Mouse (Mus musculus) limb, embryonic 10.5 days (tissue): ENCODE measurements around the gene Rmnd5b. TPM values are rescaled to one million over a fixed set of nuclear protein-coding genes. Genes with fewer than 3 reads are reported as not detected.

ENCODE experiments used
- DNase-seq: peaks from one replicate; pipeline ENCODE4 v3.0.0-alpha.2; 2017; ENCODE audit warnings: low spot score
- H3K27ac ChIP-seq: fragments of 300-500 bp; sonication (generic); 2 replicates; pipeline ENCODE4 v1.5.1; 2016; ENCODE audit warnings: mild to moderate bottlenecking
- H3K27me3 ChIP-seq: fragments of 300-500 bp; sonication (generic); 2 replicates; pipeline ENCODE4 v1.6.1; 2016; ENCODE audit warnings: low read depth, mild to moderate bottlenecking; ENCODE audit not compliant: poor library complexity, severe bottlenecking
- H3K36me3 ChIP-seq: fragments of 300-500 bp; sonication (generic); 2 replicates; pipeline ENCODE4 v1.6.1; 2016; ENCODE audit warnings: mild to moderate bottlenecking, moderate library complexity
- H3K4me1 ChIP-seq: fragments of 300-500 bp; sonication (generic); 2 replicates; pipeline ENCODE4 v1.6.1; 2016
- H3K4me3 ChIP-seq: fragments of 300-500 bp; sonication (generic); 2 replicates; pipeline ENCODE4 v1.5.1; 2016; ENCODE audit warnings: mild to moderate bottlenecking, moderate library complexity
- H3K9me3 ChIP-seq: fragments of 300-500 bp; sonication (generic); replicated peaks from 2 replicates; pipeline ENCODE4 v1.6.1; 2016; ENCODE audit warnings: mild to moderate bottlenecking
- WGBS: fragments of 180-500 bp; shearing (Covaris S2); methylation state at CpG from one replicate; pipeline ENCODE4 v1.1.7; 2016; 5-methylcytosine and 5-hydroxymethylcytosine counted together
- polyA plus RNA-seq: library from polyadenylated mRNA; unstranded; fragments of >200 nt; fragmentation: Nextera tagmentation; extraction: Ambion mirVana; gene quantifications from 2 replicates; pipeline ENCODE4 v1.2.1, GENCODE M21; 2016

Rmnd5b gene
- polyA plus RNA-seq, 1 experiment from 2014 or later: 37.1 TPM

GRCm38 (mm10) chr11:51593849-51594248 is 41.8 kb downstream of the Rmnd5b start:
- no peak overlapping the region for H3K4me3 ChIP-seq
- DNase-seq: no peak
- 90% methylated on average over 6 of the region's 6 CpGs for WGBS
- no peaks in the 10 kb centered on the region for H3K9me3 ChIP-seq
- H3K4me1 ChIP-seq: no peaks in the 10 kb centered on the region
- H3K27me3 ChIP-seq: no peaks in the 10 kb centered on the region
- H3K36me3 ChIP-seq: peaks cover 100% of the 10 kb centered on the region
- H3K27ac ChIP-seq: no peak overlapping the region

GRCm38 (mm10) chr11:51593368-51593767 is 42.3 kb downstream of the Rmnd5b start:
- H3K27me3 ChIP-seq: no peaks in the 10 kb centered on the region
- peaks cover 100% of the 10 kb centered on the region for H3K36me3 ChIP-seq
- no peak overlapping the region for H3K27ac ChIP-seq
- H3K4me1 ChIP-seq: no peaks in the 10 kb centered on the region
- no peak overlapping the region for H3K4me3 ChIP-seq
- DNase-seq: no peak
- WGBS: 96% methylated on average over 4 of the region's 4 CpGs
- H3K9me3 ChIP-seq: no peaks in the 10 kb centered on the region

- no peak for DNase-seq
- H3K4me1 ChIP-seq: no peaks in the 10 kb centered on the region
- H3K27ac ChIP-seq: no peak overlapping the region
- peaks cover 100% of the 10 kb centered on the region for H3K36me3 ChIP-seq
- WGBS: 92% methylated on average over 7 of the region's 7 CpGs
- no peak overlapping the region for H3K4me3 ChIP-seq
- no peaks in the 10 kb centered on the region for H3K27me3 ChIP-seq
- no peaks in the 10 kb centered on the region for H3K9me3 ChIP-seq
Observed at GRCm38 (mm10) chr11:51591915-51592314, 43.8 kb downstream of the Rmnd5b start.

- Histone ChIP-seq H3K27me3 (no peaks in the 10 kb centered on the region), H3K4me1 (no peaks in the 10 kb centered on the region), H3K36me3 (peaks cover 100% of the 10 kb centered on the region), H3K27ac (no peak overlapping the region), H3K4me3 (no peak overlapping the region), H3K9me3 (no peaks in the 10 kb centered on the region)
- WGBS: 84% methylated on average over 7 of the region's 7 CpGs
- no peak for DNase-seq
Observed at GRCm38 (mm10) chr11:51591168-51591567, 44.5 kb downstream of the Rmnd5b start.

DNA sequence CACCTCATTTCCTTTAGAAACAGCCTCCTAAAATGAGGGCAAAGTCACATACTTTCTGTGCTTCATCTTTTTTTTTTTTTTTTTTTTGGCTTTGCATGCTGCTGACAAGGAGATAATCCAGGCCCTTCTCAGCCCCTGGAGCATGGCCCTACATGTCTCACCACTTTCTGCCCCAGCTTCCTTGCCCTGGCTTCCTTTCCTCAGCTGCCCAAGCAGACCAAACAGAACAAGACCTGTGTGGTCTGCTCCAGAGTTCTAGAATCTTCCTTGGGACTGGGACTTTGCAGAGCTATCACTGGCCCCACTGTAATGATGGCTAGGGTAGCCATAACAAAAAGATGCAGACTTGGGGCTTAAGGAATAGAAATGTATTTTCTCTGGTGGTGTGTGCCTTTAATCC is 45.7 kb downstream of the Rmnd5b start:
- DNase-seq: no peak
- Histone ChIP-seq H3K27me3 (no peaks in the 10 kb centered on the region), H3K9me3 (no peaks in the 10 kb centered on the region), H3K36me3 (peaks cover 95% of the 10 kb centered on the region), H3K27ac (no peak overlapping the region), H3K4me3 (no peak overlapping the region), H3K4me1 (peaks cover 11% of the 10 kb centered on the region)

GRCm38 (mm10) chr11:51588833-51589232 is 46.9 kb downstream of the Rmnd5b start:
- H3K4me1 ChIP-seq: peaks cover 23% of the 10 kb centered on the region
- DNase-seq: no peak
- 95% methylated on average over 3 of the region's 3 CpGs for WGBS
- peaks cover 84% of the 10 kb centered on the region for H3K36me3 ChIP-seq
- H3K9me3 ChIP-seq: no peaks in the 10 kb centered on the region
- no peak overlapping the region for H3K27ac ChIP-seq
- no peaks in the 10 kb centered on the region for H3K27me3 ChIP-seq
- H3K4me3 ChIP-seq: no peak overlapping the region

GRCm38 (mm10) chr11:51587059-51587458 is 48.6 kb downstream of the Rmnd5b start:
- Histone ChIP-seq H3K27ac (no peak overlapping the region), H3K4me3 (no peak overlapping the region), H3K27me3 (no peaks in the 10 kb centered on the region), H3K36me3 (peaks cover 66% of the 10 kb centered on the region), H3K9me3 (no peaks in the 10 kb centered on the region), H3K4me1 (peaks cover 38% of the 10 kb centered on the region)
- 93% methylated on average over 1 of the region's 1 CpGs for WGBS
- DNase-seq: no peak

- no peaks in the 10 kb centered on the region for H3K9me3 ChIP-seq
- H3K36me3 ChIP-seq: peaks cover 59% of the 10 kb centered on the region
- DNase-seq: no peak
- peaks cover 39% of the 10 kb centered on the region for H3K4me1 ChIP-seq
- WGBS: 92% methylated on average over 13 of the region's 13 CpGs
- H3K4me3 ChIP-seq: no peak overlapping the region
- H3K27ac ChIP-seq: no peak overlapping the region
- H3K27me3 ChIP-seq: no peaks in the 10 kb centered on the region
Observed at GRCm38 (mm10) chr11:51586411-51586810, 49.3 kb downstream of the Rmnd5b start.

GRCm38 (mm10) chr11:51585608-51586252 is 50.0 kb downstream of the Rmnd5b start:
- H3K27me3 ChIP-seq: no peaks in the 10 kb centered on the region
- WGBS: 74% methylated on average over 8 of the region's 8 CpGs
- peaks cover 39% of the 10 kb centered on the region for H3K4me1 ChIP-seq
- H3K36me3 ChIP-seq: peaks cover 53% of the 10 kb centered on the region
- peak overlapping the region; percentile 71 for H3K4me3 ChIP-seq
- H3K9me3 ChIP-seq: no peaks in the 10 kb centered on the region
- H3K27ac ChIP-seq: peak overlapping the region; percentile 94
- no peak for DNase-seq

GRCm38 (mm10) chr11:51584431-51585248 is 51.1 kb downstream of the Rmnd5b start, which contains the start of gene Phykpl:
Phykpl (plus strand) TSS chr11:51584757.
- Histone ChIP-seq H3K4me3 (peak within 1 kb of the TSS; percentile 71), H3K36me3 (peaks cover 47% of the 10 kb centered on the region), H3K4me1 (peaks cover 39% of the 10 kb centered on the region), H3K27ac (peak within 1 kb of the TSS; percentile 94), H3K27me3 (no peaks in the 10 kb centered on the region), H3K9me3 (no peaks in the 10 kb centered on the region)
- under 1% methylated on average over 59 of the region's 59 CpGs for WGBS
- peak; percentile 96 for DNase-seq

DNA sequence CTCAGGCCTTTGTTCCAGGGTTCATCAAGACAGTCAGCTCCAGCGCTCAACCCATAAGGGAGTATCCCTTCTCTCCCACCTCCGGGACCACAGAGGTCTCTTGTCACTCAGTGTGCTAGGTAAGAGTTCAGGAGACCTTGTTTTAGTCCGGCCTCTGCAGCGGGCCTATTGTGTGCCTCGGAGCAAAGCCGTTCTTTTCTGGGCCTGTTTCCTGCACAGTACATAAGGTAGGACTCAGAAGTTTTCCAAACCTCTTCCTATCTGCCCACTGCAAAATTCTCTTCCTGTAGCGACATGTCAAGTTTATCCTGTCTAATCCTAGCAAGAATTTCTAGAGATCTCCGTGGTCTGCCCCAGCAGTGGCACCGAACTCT is 51.7 kb downstream of the Rmnd5b start:
- H3K9me3 ChIP-seq: no peaks in the 10 kb centered on the region
- peaks cover 39% of the 10 kb centered on the region for H3K4me1 ChIP-seq

DNA sequence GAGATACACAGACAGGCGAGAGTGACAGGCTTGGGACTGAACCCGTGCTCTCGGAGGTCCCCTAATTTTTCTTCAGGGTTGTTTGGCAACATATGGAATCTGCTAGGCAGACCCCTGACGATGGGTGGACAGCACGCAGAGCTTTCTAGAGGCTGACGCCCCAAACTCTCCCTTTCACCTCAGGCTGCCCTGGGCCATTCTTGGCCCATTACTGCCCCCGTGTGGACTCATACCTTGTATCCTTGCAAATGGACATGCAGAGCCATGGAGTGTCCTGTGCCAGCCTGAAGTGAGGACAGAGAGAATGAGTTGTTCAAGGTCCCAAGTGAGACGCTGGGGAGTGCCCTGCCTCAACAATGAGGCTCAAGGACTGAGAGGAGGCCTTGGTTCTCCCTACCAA is 53.0 kb downstream of the Rmnd5b start:
- Histone ChIP-seq H3K27ac (0 out of 2 replicates have a peak overlapping the region, but pooled peaks have one; percentile 38), H3K36me3 (peaks cover 28% of the 10 kb centered on the region), H3K4me3 (no peak overlapping the region), H3K4me1 (peaks cover 45% of the 10 kb centered on the region), H3K9me3 (no peaks in the 10 kb centered on the region), H3K27me3 (no peaks in the 10 kb centered on the region)
- WGBS: 20% methylated on average over 8 of the region's 8 CpGs
- peak; percentile 84 for DNase-seq

More for the DNA sequence above, 51.7 kb downstream of the Rmnd5b start:
- peak overlapping the region; percentile 94 for H3K27ac ChIP-seq
- 30% methylated on average over 9 of the region's 9 CpGs for WGBS
- DNase-seq: peak; percentile 57
- no peaks in the 10 kb centered on the region for H3K27me3 ChIP-seq
- H3K4me3 ChIP-seq: peak overlapping the region; percentile 71
- peaks cover 41% of the 10 kb centered on the region for H3K36me3 ChIP-seq

- Histone ChIP-seq H3K9me3 (no peaks in the 10 kb centered on the region), H3K4me1 (peaks cover 27% of the 10 kb centered on the region), H3K27me3 (no peaks in the 10 kb centered on the region), H3K27ac (no peak overlapping the region), H3K4me3 (no peak overlapping the region), H3K36me3 (peaks cover 9% of the 10 kb centered on the region)
- DNase-seq: no peak
- WGBS: 73% methylated on average over 4 of the region's 4 CpGs
Observed at GRCm38 (mm10) chr11:51579024-51579423, 56.7 kb downstream of the Rmnd5b start.
